Mouse (Mus musculus) right cerebral cortex, adult 18-20 months (tissue): ENCODE measurements around the gene Inpp5f.

ENCODE experiments used
- DNase-seq: peaks from one replicate; pipeline ENCODE4 v3.0.0; 2022; ENCODE audit warnings: mixed read lengths

Gene Inpp5f

GRCm38 (mm10) chr7:128743898-128744297, 132.8 kb downstream of the Inpp5f start:
- no peak for DNase-seq

GRCm38 (mm10) chr7:128744684-128745485, 133.8 kb downstream of the Inpp5f start, which contains the start of gene Sec23ip:
Gene Sec23ip (plus strand): TSS chr7:128744943.
- peak; percentile 99 for DNase-seq
